Mouse (Mus musculus) myocyte (in vitro differentiated cells): Measurements from ENCODE around the gene Myo16.

ENCODE experiments used
- CEBPB ChIP-seq: IDR thresholded peaks from 2 replicates; pipeline ENCODE4 v1.6.1; 2011; ENCODE audit warnings: mild to moderate bottlenecking, moderate library complexity; ENCODE audit not compliant: poor library complexity, insufficient read depth, severe bottlenecking
- E2F4 ChIP-seq: IDR thresholded peaks from one replicate; pipeline ENCODE4 v1.6.1; 2011; ENCODE audit warnings: mild to moderate bottlenecking, control low read depth, moderate library complexity; ENCODE audit not compliant: insufficient read depth
- MAX ChIP-seq: IDR thresholded peaks from one replicate; pipeline ENCODE4 v1.6.1; 2011; ENCODE audit warnings: low read depth, mild to moderate bottlenecking, control low read depth
- MYOD1 ChIP-seq, 3 experiments: IDR thresholded peaks; one replicate each; pipeline ENCODE4 v1.6.1; 2011; ENCODE audit warnings: control low read depth in 2 of 3, low read depth in 2 of 3, mild to moderate bottlenecking in 2 of 3, moderate library complexity in 1 of 3; ENCODE audit not compliant: insufficient read length in 2 of 3, control insufficient read depth in 1 of 3
- MYOG ChIP-seq, 3 experiments: IDR thresholded peaks; one replicate each; pipeline ENCODE4 v1.6.1; 2011; ENCODE audit warnings: control low read depth in 2 of 3, low read depth in 2 of 3, mild to moderate bottlenecking in 2 of 3; ENCODE audit not compliant: insufficient read length in 2 of 3, control insufficient read depth in 1 of 3, insufficient read depth in 1 of 3
- POLR2A ChIP-seq: IDR thresholded peaks from one replicate; pipeline ENCODE4 v1.6.1; 2011; ENCODE audit warnings: low read depth, mild to moderate bottlenecking, control low read depth, moderate library complexity; ENCODE audit not compliant: insufficient read length
- POLR2AphosphoS2 ChIP-seq: IDR thresholded peaks from one replicate; pipeline ENCODE4 v1.6.1; 2011; ENCODE audit warnings: low read depth, control low read depth; ENCODE audit not compliant: insufficient read length
- REST ChIP-seq: IDR thresholded peaks from one replicate; pipeline ENCODE4 v1.6.1; 2011; ENCODE audit warnings: mild to moderate bottlenecking, control low read depth, moderate library complexity; ENCODE audit not compliant: insufficient read depth, insufficient read length
- TCF12 ChIP-seq: IDR thresholded peaks from one replicate; pipeline ENCODE4 v1.6.1; 2011; ENCODE audit warnings: mild to moderate bottlenecking, control low read depth; ENCODE audit not compliant: poor library complexity, insufficient read depth, severe bottlenecking
- USF1 ChIP-seq: IDR thresholded peaks from one replicate; pipeline ENCODE4 v1.6.1; 2011; ENCODE audit warnings: low read depth, mild to moderate bottlenecking, control low read depth, moderate library complexity

DNA sequence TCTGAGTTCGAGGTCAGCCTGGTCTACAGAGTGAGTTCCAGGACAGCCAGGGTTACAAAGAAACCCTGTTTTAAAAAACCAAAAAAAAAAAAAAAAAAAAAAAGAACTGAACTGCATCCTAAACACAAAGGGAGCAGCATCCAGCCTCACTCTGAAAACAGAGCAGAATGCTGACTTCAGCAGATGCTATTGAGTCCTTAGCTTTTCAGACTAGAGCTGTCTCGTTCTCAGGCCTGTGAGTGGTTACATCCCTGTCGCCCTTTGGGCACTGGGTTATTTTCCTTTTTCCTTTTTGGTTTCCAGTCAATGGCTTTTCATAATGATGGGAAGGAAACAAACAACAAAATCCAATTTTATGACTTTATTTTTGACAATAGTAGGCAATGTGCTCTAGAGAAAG is 61.3 kb downstream of the Myo16 start:
- TF ChIP-seq POLR2A (no peak), MAX (no peak), CEBPB (no peak), E2F4 (no peak), TCF12 (no peak), USF1 (no peak), MYOD1 (IDR thresholded peaks at IDR 0.05; ENCODE audit: control insufficient read depth in 1 of 3, insufficient read length in 2 of 3, low read depth in 2 of 3) (no peak), REST (no peak), POLR2AphosphoS2 (no peak), MYOG (IDR thresholded peaks at IDR 0.05; ENCODE audit: control insufficient read depth in 1 of 3, insufficient read depth in 1 of 3, insufficient read length in 2 of 3, low read depth in 2 of 3) (no peak)
